Mouse (Mus musculus) central nervous system, embryonic 18 days (tissue): ENCODE data around the gene Vmn1r124. TPM values are rescaled to one million over a fixed set of nuclear protein-coding genes. Genes with fewer than 3 reads are reported as not detected.

ENCODE experiments used
- polyA plus RNA-seq: library from polyadenylated mRNA; depleted of rRNA; stranded (reverse); fragments of >200 nt; gene quantifications from 2 replicates; pipeline ENCODE4 v1.2.3, GENCODE M21; 2012; rRNA removed

Gene Vmn1r124
- polyA plus RNA-seq, result not detected in 2 replicates

GRCm38 (mm10) chr7:21260517-21260916 lies at the start of gene Vmn1r124:
Gene Vmn1r124, minus strand, starts transcription at chr7:21260617.

GRCm38 (mm10) chr7:21301367-21301766 lies 41.0 kb upstream of the Vmn1r124 start, which contains the start of gene Vmn1r126:
Gene Vmn1r126, minus strand, starts transcription at chr7:21301467.

DNA sequence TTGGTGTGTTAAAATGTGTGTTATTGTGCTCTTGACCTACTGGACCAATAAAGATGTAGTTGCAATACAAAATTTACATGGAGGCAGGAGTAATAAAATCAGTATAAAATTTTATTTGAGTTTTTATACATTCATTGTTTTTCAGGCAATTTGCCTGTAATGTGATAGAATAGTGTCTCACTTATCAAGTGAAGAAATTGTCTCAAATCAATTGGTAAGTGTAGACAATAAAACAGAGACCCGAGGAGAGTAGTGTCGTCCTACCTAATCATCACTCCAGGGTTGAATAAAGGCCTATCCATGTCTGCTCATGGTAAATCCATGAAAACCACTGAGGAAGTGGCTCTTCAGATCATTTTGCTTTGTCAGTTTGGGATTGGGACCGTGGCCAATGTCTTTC lies 11.5 kb upstream of the Vmn1r124 start, which contains the start of gene Vmn1r125:
Vmn1r125 (plus strand) TSS at position 301 of the 400 bp plus-strand sequence.

Other genes starting within 250 kb of the Vmn1r124 start
- not detected in 2 replicates for gene Vmn1r119, start 248.2 kb downstream of the Vmn1r124 start, polyA plus RNA-seq
- not detected in 2 replicates for gene Vmn1r120, start 206.8 kb downstream of the Vmn1r124 start, polyA plus RNA-seq
- not detected in 2 replicates for gene Vmn1r121, start 162.1 kb downstream of the Vmn1r124 start, polyA plus RNA-seq
- gene Vmn1r122, start 126.5 kb downstream of the Vmn1r124 start, polyA plus RNA-seq, result not detected in 2 replicates
- gene Vmn1r123, start 98.4 kb downstream of the Vmn1r124 start, polyA plus RNA-seq, result not detected in 2 replicates
- not detected in 2 replicates for gene Gm5157, start 70.2 kb downstream of the Vmn1r124 start, polyA plus RNA-seq
- gene Vmn1r125, start 11.6 kb upstream of the Vmn1r124 start, polyA plus RNA-seq, result not detected in 2 replicates
- gene Vmn1r126, start 40.9 kb upstream of the Vmn1r124 start, polyA plus RNA-seq, result not detected in 2 replicates
- gene Vmn1r127, start 59.2 kb upstream of the Vmn1r124 start, polyA plus RNA-seq, result not detected in 2 replicates
- not detected in 2 replicates for gene Vmn1r128, start 88.8 kb upstream of the Vmn1r124 start, polyA plus RNA-seq
- gene Vmn1r129, start 100.7 kb upstream of the Vmn1r124 start, polyA plus RNA-seq, result not detected in 2 replicates
- gene Gm6882, start 172.1 kb upstream of the Vmn1r124 start, polyA plus RNA-seq, result not detected in 2 replicates